Mouse (Mus musculus): ENCODE measurements around the gene Kcnip4.

Kcnip4 gene

GRCm38 (mm10) chr5:49356381-49356780 lies 168.3 kb downstream of the Kcnip4 start:
- no peak for DNase-seq (ENCODE audit: low spot score)

GRCm38 (mm10) chr5:49352061-49352460 lies 172.6 kb downstream of the Kcnip4 start:
- DNase-seq (ENCODE audit: low spot score), result no peak

GRCm38 (mm10) chr5:49350126-49350909 lies 174.4 kb downstream of the Kcnip4 start:
- peak; percentile 19 for DNase-seq (ENCODE audit: low spot score)

GRCm38 (mm10) chr5:49349541-49349940 lies 175.2 kb downstream of the Kcnip4 start:
- DNase-seq (ENCODE audit: low spot score), result no peak

GRCm38 (mm10) chr5:49348511-49348910 lies 176.2 kb downstream of the Kcnip4 start:
- DNase-seq (ENCODE audit: low spot score), result no peak

GRCm38 (mm10) chr5:49344606-49345005 lies 180.1 kb downstream of the Kcnip4 start:
- DNase-seq (ENCODE audit: low spot score), result no peak

- DNase-seq (ENCODE audit: low spot score), result no peak
Observed at GRCm38 (mm10) chr5:49337164-49337563, 187.5 kb downstream of the Kcnip4 start.

GRCm38 (mm10) chr5:49333063-49333462 lies 191.6 kb downstream of the Kcnip4 start:
- no peak for DNase-seq (ENCODE audit: low spot score)

GRCm38 (mm10) chr5:49329023-49329422 lies 195.7 kb downstream of the Kcnip4 start:
- DNase-seq (ENCODE audit: low spot score), result no peak

- DNase-seq (ENCODE audit: low spot score), result no peak
Observed at GRCm38 (mm10) chr5:49318661-49319060, 206.0 kb downstream of the Kcnip4 start.

- no peak for DNase-seq (ENCODE audit: low spot score)
Observed at GRCm38 (mm10) chr5:49317869-49318268, 206.8 kb downstream of the Kcnip4 start.

- no peak for DNase-seq (ENCODE audit: low spot score)
Observed at GRCm38 (mm10) chr5:49306796-49307195, 217.9 kb downstream of the Kcnip4 start.

- no peak for DNase-seq (ENCODE audit: low spot score)
Observed at GRCm38 (mm10) chr5:49305321-49305720, 219.4 kb downstream of the Kcnip4 start.

- no peak for DNase-seq (ENCODE audit: low spot score)
Observed at GRCm38 (mm10) chr5:49298654-49299053, 226.1 kb downstream of the Kcnip4 start.

- no peak for DNase-seq (ENCODE audit: low spot score)
Observed at GRCm38 (mm10) chr5:49292421-49292820, 232.3 kb downstream of the Kcnip4 start.

GRCm38 (mm10) chr5:49291801-49292200 lies 232.9 kb downstream of the Kcnip4 start:
- DNase-seq (ENCODE audit: low spot score), result no peak

GRCm38 (mm10) chr5:49285455-49286135 lies 239.1 kb downstream of the Kcnip4 start:
- no peak for DNase-seq (ENCODE audit: low spot score)

- no peak for DNase-seq (ENCODE audit: low spot score)
Observed at GRCm38 (mm10) chr5:49284776-49285175, 239.9 kb downstream of the Kcnip4 start.

- DNase-seq (ENCODE audit: low spot score), result no peak
Observed at GRCm38 (mm10) chr5:49283403-49283802, 241.3 kb downstream of the Kcnip4 start.

GRCm38 (mm10) chr5:49271864-49272263 lies 252.8 kb downstream of the Kcnip4 start:
- DNase-seq (ENCODE audit: low spot score), result no peak

- DNase-seq (ENCODE audit: low spot score), result no peak
Observed at GRCm38 (mm10) chr5:49268807-49269206, 255.9 kb downstream of the Kcnip4 start.

- DNase-seq (ENCODE audit: low spot score), result no peak
Observed at GRCm38 (mm10) chr5:49259356-49259755, 265.4 kb downstream of the Kcnip4 start.

- no peak for DNase-seq (ENCODE audit: low spot score)
Observed at GRCm38 (mm10) chr5:49256850-49257249, 267.9 kb downstream of the Kcnip4 start.
